Mouse (Mus musculus) 416B (cell line): ENCODE measurements around the gene Vps37d.

ENCODE experiments used
- DNase-seq: peaks from one replicate; pipeline ENCODE4 v3.0.0; 2011; ENCODE audit warnings: low read depth

Vps37d gene

DNA sequence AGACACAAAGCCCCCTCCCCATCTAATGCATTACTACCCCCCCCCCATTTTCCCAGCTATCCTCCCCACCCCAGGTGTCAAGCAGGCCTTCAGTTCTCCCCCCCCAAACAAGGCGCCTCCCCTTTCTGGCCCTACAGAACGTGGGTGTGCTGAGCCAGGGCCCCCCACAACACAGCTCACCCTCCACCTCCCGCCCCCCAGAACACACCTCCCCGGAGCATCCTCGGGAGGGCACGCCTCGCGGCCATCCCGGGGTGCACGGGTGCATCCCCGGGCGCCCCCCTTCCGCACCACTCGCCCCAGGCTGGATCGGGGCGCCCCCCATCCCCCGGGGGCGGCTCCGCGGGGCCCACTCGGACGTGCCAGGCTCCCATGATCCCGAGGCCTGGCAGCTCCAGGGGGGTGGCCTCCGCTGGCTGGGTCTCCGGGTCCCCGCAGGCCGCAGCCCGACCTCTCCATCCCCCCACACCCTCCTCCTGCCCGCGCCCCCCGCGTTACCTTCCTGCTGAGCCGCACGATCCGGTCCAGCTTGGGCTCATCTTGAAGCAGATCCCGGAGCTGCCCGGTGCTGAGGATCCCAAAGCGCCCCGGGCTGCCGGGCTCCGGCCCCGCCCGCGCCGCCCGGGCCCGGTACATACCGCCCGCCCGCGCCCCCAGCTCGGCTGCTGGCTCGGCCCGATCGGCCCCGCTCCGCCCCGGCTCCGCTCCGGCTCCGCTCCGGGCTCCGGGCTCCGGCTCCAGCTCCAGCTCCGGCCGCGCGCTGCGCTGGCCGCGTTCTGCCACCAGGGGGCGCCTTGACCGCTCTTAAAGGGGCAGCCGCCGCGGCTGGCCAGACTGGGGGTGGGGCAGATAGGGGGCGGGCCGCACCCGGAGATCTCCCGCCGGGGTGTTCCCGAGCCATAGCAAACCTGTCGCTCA is at the start of gene Vps37d:
Vps37d (minus strand) TSS at position 703 of the 918 bp plus-strand sequence.
- DNase-seq, result peak; percentile 66

DNA sequence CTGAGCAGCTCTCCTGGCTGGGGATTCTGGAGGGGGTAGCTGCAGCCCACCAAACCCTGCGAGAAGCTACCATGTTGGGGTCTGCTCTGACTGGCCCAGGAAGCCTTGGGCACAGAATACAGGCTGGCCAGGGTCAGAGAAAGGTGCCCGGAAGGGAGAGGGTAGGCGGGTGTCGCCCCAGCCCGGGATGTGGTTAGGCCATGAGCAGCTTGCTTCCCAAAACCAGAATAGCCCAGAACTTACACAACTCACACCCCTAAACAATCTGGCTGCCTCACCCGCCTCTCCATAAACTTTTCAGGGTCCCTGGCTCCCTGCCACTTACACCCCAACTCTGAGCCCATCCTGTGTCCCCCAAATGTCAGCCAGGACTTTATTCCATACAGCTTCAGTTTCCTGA is 49.6 kb upstream of the Vps37d start:
- DNase-seq, result no peak

DNA sequence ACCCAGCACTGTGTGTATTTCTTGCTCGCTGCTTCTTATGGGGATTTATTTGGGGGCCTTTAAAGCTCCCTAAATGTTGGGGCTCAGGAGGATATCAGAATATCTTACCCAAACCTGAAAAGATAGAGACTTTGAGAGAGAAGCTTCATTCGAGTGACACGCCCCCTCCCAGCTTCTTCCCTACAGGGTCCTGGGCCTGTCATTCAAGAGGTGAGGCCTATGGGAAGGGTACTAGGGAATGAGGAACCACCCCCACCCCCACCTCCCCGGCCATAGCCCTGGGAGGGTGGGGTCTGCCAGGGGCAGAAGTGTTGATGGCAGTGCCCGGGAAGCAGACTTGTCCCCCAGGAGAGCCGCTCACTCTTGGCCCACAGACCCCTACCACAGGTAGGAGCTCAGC is 48.1 kb upstream of the Vps37d start:
- no peak for DNase-seq

DNA sequence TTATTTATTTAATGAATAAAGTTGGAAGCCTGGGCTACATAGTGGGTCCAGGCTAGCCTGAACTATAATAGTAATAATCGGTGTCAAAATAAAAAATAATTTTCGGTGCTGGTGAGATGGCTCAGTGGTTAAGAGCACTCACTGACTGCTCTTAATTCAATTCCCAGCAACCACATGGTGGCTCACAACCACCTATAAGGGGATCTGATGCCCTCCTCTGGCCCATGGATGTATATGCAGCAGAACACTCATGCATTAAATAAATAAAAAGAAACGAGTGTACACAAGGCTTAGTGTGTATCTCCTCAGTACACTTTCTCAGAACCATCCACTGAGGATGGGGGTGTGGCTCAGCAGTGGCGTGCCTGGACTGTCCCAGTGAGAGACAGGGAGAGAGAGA is 42.7 kb upstream of the Vps37d start:
- DNase-seq, result peak; percentile 42

DNA sequence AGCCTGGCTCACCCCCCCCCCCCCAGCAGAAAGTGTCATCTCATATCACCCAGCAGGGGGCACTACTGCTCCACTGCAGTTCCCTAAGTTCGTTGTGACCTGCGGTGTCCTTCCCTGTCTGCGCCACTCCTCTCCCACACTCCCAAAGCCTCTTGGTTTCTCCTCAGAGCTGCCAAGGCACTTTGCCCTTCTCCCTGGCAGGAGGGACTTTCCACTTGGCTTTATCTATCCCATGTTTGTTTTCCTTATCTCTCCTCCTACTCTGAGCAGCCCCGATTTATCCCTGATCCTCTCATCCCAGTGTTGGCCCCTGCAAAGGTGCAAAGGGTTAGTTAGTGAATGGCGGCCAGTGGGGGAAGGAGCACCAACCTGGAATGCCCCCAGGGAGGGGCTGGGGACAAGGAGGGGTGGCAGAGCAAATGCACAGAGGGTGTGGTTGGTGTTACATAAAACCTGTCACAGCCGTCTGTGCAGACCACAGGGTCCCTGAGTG is 40.6 kb upstream of the Vps37d start:
- peak; percentile 78 for DNase-seq

DNA sequence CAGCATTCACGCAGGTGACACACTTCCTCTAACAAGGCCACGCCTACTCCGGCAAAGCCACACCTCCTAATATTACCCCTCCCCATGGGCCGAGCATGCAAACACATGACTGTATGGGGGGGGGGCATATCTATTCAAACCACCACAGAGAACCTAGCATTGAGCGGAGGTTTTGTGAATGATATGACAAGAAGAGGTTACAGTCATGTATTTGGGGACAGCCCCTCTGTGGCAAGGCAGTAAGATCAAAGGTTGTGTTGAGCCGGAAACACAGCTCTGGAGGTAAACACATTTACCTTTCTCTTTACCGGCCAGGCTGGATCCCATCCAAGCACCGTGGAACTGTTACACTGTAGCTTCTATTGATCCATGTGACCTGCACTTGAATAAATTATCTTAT is 37.2 kb upstream of the Vps37d start:
- peak; percentile 13 for DNase-seq

DNA sequence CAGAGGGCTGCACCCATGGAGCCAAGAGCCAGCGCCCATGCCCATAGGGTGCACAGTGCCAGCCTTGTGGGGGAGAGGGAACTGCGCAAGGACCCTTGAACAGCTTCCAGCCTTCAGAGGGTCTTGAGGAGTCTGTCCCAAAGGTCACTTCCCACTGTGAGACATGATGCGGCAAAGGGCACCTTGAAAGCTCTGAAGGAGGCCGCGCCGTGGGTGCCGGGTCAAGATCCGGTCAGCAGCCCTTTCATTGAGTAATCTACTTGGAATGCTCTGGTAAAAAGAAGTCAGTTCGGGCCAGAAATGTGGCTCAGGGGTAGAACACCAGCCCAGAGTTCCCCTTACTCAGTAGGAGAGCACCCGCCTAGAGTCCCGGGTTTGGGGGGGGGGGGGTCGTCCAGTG is 35.7 kb upstream of the Vps37d start:
- DNase-seq, result no peak

DNA sequence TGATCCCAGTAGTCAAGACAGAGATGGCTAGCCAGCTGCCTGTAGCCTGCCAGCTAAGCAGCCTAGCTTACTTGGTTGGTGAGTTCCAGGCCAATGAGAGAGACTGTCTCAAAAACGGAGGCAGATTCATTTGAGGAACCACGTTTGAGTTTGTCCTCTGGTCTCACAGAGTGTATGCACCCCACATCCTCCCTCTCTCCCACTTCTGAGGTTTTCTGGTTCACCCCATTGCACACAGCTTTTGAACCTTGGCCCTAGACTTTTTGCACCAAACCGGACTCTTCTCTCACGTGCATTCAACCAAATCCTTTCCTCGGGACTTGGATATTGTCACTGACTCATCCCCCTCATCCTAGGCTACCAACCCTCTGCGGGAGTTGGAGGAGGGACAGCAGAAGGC is 31.9 kb upstream of the Vps37d start:
- peak; percentile 21 for DNase-seq

DNA sequence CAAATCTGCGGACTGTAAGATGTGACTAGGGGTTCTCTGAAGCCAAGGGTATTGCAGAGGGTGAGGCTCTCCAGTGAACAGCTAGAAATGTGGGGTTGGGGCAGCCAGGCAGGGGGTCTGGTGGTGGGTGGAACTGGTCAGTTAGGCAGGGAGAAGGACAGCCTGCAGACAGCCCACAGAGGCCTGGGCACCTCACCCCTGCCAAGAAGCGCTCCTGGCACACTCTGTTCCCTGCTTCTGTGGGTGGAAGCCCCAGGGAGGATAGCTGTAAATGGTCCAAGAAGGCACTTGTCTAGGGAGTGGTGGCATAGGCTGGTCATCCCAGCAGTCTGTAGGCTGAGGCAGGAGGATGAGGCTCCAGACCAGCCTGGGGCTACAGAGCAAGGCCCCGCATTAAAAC is 31.4 kb upstream of the Vps37d start:
- no peak for DNase-seq

DNA sequence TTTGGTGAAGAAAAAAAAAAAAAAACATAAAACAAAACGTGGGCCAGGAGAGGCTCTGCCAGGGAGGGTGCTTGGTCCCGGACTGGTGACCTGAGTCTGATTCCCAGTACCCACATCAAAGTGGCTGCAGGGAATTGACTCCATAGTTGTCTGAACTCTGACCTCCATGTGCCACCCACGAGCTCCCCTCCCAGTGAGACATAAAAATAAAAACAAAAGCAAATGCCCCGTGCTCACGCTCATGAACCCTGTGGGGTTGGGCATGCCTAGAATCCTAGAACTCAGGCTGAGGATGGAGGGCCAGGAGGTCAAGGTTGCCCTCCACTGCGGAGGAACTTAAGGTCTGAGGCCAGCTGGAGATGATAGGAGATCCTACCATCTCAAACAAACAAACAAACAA is 31.0 kb upstream of the Vps37d start:
- no peak for DNase-seq

DNA sequence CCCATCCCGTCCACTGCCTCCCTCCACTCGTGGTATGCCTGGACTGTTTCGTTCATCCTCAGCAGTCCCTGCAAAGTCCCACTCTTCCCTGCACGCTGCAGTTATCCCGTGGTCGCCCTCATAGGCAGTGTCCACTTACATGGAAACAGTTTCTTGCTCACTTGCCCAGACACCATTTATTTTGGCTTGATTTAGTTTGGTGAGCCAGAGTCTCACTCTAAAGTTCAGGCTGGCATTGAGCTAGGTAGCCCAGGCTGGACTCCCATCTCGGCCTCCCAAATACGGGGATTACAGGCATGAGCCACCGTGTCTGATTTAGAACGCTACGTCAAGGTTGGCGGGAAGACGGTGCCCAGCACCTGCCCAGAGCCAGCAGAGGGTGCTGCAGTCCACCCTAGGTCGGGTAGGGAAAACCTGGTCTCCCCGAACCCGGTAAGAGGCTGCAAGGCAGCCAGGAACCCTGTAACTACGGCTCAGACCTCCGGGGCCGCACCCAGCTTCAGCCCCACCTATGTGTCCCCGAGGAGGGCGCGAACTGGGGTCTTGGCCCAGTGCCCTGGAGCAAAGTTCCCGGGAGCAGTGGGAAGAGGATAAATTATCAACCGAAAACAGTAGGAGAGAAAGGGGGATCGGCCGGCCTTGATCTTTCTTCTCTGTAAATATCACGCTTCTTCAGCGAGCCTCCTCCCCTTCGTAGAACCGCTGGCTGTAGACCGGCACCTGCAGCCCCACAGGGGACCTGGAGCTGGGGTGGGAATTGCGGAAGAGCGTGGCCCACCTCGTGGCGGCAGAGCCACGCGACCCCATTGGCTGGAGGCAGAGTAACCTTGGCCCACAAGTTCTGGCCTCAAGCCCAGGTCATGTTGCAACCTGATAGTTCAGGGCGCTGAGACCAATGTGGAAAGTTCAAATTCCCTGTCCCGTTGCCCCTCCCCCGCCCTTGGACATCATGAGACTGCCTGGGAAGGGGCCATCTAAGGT is 29.7 kb upstream of the Vps37d start:
- DNase-seq, result no peak

DNA sequence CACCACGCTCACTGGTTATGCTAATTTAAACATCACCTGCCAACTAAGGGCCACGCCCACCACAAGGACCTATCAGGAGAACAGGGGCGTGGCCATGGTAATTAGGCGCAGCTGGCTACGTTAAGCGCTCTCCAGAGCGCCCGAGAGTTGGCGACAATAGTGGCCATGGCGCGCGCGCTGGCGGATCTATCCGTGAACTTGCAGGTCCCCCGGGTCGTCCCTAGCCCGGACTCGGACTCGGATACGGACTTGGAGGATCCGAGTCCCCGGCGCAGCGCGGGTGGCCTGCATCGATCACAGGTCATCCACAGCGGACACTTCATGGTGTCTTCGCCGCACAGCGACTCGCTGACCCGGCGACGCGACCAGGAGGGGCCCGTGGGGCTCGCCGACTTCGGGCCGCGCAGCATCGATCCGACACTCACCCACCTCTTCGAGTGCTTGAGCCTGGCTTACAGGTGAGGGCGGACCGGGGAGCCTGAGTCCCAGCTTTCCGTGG is 28.7 kb upstream of the Vps37d start:
- no peak for DNase-seq

DNA sequence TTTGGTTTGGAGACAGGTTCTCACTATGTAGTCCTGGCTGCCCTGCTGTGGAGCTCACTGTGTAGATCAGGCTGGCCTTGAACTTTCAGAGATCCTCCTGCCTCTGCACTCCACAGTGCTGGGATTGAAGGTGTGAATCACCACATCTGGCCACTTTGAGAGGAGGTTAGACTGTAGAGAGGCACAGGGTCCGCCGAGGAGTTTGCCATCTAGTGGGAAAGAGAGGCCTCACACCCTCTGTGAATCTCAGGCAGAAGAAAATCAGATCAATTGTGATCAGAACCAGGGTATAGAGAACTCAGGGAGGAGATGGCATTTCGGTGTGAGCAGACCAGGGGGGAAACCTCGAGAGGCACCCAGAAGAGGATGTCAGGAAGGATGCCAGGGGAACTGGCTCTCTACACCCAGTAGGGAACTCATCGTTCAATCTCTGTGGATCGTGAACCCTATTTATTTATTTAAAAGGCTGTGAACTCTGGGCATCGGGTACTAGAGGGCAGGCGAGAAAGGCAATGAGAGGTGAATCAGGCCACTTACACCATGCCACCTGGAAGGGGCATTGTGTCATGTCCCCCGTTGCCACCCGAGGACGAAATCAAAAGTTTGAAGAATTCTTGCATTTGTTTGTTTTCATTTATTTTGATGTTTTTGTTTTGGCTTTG is 26.1 kb upstream of the Vps37d start:
- peak; percentile 46 for DNase-seq

DNA sequence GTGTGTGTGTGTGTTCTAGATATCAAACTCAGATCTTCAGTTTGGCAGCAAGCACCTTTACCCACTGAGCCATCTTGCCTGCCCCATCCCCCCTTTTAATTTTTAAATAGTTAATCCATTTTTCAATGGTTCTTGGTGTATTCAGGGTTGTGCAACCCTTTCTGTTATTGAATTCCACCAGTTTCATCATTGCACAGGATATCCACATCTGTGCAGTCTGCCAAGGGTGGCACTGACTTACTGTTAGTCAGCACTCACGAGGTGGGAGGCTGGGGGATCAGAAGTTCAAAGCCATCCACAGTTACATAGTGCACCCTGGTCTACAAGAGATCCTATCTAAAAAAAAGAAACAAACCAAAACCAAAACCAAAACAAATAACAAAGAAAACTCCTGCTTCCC is 22.9 kb upstream of the Vps37d start:
- peak; percentile 67 for DNase-seq

DNA sequence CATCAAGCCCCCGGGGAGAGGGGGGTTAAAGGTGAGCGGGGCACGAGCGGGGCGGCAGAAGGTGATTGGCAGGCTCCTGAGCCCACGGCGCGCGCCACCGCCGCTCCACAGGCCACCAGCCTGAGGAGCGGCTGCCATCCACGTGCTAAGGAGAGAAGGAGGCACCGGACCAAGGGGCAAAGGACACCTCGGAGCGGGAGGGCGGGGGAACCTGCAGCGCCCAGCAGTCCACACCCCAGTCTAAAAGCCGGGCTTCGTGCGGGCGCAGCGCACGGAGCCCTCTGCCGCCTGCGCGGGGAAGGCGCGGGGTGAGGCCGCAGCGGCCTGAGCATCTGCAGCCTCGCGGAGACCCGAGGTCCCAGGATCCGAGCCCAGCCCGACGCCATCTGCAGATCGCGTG is 11.6 kb upstream of the Vps37d start, which contains the start of gene Mlxipl:
Mlxipl (plus strand) TSS at position 238 of the 400 bp plus-strand sequence.
- DNase-seq, result no peak

DNA sequence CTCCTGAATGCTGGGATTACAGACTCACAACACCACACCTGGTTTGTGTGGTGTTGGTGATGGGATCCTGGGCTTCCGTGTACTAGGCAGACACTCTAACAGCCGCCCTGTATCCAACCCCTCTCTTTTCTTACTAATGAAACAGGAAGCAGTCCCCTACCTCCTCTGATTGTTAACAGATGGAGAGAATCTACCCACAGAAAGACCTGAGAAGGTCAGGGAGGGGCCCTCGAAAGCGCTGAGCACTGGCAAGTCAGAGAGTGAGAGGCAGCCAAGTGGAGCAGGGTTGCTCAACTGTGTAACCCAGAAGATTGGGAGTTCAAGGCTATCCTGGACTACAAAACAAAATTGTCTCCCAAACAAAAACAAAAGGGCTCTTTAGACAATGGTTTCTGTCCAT is 8.8 kb upstream of the Vps37d start:
- no peak for DNase-seq

DNA sequence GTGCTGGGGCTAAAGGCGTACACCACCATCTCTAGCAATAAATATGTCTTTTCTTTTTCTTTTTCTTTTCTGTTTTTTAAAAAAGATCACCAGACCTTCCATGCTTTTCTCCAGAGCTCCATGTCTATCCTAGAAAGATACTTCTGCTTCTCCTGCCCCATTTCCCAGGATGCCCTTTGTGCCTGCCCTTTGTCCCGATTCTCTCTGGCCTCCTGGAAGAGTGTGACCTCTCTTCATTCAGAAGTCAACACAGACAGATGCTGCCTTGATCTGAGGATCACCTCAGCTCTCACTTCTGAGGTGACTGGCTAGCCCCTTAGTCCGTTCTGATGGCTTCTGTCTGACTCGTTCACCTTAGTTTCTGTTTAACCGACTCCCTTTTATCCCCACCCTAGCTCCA is 2.5 kb upstream of the Vps37d start:
- DNase-seq, result no peak

DNA sequence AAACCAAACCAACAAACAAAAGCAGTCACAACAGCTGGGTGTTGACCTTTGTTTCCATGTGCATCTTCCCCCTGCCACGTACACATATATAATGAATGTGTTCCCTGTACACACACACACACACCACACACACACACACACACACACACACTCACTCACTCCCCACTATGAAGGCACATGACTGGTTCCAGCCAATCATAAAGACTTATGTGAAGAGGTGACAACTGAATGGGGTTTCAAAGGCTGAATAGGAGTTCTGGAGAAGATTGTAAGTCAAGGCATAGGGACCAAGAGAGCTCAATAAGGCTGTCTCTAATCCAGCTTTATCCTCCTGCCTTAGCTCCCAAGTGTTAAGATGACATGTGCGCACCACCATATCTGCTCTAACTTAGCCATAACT is 1.5 kb upstream of the Vps37d start:
- DNase-seq, result no peak

DNA sequence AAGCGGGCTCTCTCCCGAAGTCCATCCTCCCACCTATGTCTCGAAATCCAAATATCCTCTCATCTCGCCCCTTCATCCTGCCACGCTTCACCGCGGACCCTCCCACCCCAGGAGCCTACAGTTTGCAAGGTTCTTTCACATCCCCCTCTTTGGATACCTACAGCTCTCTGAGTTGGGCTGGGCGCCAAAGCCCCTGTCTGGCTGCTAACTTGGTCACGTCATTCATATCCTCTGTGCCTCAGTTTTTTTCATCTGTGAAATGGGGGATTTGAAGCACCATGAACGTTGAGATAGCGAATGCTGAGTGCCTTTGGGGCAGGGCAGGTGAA is 380 bp upstream of the Vps37d start:
- no peak for DNase-seq

DNA sequence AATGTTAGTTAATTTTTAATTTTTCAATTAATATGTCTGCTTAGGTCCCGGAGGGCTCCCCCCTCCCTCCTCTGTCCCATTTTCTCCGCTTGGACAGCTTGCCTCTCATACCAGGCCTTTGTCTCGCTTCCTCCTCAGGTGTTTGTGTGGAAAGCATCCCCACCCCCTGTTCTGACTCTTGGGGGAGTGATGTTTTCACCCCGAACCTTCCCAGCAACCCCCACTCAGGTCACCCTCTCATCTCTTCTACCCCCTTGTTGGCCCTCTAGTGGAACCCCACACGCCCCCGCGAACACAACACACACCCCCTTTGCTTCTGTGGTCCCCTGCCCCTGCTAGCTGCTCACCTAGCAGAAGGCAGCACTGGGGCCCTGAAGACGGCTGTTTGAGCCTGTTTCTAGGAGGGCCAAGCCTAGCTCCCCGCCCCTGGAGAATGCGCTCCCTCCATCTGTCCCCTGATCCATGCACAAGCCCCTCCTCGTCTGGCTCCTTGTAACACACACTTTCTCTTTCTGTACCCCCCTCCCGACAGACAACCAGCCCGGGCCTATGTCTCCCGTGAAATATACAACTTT is 1.0 kb downstream of the Vps37d start:
- no peak for DNase-seq

DNA sequence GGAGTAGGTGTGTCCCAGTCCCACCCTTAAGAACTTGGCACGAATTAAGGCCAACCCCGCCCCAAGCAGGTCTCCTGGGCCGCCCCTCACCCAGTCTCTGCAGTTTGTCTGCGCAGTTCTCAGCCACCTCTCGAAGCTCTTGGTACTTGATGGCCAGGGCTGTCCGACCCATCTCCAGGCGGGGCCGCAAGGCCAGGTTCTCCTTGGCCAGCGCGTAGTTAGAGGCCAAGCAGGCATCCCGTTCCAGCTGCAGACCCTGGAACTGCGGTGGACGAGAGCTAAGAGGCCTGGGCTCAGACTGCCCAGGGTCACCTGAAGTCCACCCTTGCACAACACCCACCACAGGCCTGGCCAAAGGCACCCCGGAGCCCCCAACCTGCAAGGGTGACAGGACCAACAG is 1.7 kb downstream of the Vps37d start:
- no peak for DNase-seq

DNA sequence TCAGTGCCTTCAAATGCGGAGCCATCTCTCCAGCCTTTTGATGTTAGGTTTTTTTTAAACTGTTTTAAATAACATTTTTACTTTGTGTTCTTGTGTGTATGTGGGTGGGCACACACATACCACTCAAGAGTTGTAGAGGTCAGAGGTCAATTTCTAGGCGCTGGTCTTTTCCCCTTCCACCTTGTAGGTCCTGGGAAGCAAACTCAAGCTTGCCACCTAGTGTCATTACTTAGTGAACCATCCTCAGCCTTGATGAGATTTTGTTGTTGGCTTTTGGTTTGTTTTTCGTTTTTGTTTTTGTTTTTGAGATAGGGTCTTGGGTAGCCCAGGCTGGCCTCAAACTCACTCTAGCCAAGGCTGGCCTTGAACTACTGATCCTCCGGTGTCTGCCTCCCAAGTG is 2.4 kb downstream of the Vps37d start:
- DNase-seq, result peak; percentile 23
